Mouse (Mus musculus) mouse embryonic stem cell (cell line): ENCODE data around the gene Slc16a6.
"Not testable (repeated sequence)": the region's sequence is repeated elsewhere in the genome, so short reads cannot be mapped to it uniquely, and the experiment has no call there.

Source experiments
- in situ Hi-C, 2 experiments: fragments of 300-500 bp; cut with MboI; formaldehyde crosslinking; loops; 1 replicate in 1 of 2; 3 replicates in 1 of 2; pipeline ENCODE4 v1.14.3; 2019 to 2020; ENCODE audit warnings: low sequenced_read_pairs in 2 of 2, low pct_unique_long_range_greater_than_20kb in 1 of 2, mixed read lengths in 1 of 2; ENCODE audit not compliant: unreplicated experiment in 1 of 2

Gene Slc16a6

DNA sequence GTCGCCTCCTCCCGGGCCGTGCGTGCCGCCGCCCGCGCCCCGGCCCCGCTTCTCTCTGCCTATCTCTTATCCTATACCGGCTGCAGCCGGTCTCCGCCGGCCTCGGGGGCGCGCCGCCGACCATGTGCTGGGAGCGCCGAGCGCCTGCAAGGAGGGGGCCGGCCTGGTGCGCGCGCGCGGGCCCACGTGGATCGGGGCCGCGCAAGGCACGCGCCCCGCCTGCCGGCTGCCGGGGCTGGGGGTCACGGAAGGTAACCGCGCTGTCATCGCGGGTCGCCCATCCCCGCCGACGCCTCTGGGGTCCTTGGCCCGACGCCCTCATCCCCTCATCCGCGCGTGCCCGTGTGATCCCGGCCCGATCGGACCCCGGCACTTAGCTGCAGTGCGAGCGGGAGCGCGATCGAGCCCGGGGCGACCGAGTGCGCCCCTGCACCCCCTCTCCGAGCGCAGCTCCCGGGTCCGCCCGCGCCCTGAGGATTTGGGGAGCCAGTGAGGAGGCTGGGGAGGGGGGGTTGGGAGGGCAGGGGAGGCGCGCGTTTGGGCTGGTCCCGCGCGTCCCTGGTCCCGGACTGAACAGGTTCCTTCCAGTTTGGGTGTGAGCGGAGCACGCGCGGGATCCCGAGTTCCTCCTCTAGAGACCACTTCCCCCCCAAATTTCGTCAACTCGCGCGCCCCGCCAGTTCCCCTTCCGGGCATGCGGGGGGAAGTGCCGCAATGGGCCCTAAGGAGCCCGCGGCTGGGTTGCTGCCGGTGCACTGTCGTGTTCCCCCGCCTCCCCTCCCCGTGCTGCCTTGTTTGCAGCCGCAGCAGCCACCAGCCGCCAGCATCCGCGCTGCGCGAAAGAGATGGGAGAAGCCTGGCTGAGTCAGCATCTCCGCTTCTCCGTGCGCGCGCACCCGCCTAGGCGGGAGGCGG is at the start of gene Slc16a6, which contains the start of gene Arsg:
TSS of gene Slc16a6 (minus strand) at position 428 of the 915 bp plus-strand sequence.
TSS of gene Arsg (plus strand) at position 204 of the 915 bp plus-strand sequence.
- in situ Hi-C loops = no loop called here

DNA sequence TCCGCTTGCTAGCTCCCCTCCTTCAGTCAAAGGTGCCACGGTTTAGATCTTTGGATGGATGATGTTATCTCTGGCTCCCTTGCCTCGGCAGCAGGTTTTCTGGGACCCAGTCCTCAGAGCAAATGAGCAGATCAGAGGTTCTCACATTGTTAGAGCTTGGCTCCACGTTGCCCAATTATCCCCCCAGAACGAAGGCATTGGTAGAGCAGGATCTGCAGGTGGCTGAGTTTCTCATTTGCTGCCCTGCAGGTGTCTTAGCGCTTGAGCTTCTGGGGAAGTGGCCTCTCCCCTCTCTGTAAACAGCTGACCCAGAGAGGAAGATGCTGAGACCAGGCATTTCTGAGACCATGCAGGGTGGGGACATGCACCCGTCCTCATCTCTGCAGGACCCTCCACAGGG is 47.6 kb upstream of the Slc16a6 start:
- in situ Hi-C loops = no loop called here

DNA sequence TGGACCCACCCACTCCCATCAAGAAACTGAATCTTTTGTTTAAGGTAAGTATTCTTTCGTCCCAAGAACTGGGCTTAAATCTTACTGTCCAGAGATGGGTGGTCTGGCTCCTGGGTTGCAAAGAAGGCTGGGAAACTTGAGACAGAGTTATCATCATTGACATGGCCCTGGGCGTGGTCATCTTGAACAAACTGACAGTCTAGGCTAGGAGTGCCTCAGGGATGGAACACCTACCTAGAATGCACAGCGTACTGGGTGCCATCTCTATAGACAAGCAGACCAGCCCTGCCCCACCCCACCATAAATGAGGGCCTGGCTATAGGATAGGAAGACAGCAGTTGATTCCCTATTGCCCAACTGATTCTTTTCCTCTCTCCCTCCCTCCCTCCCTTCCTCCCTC is 44.4 kb upstream of the Slc16a6 start:
- in situ Hi-C loops = no loop called here

DNA sequence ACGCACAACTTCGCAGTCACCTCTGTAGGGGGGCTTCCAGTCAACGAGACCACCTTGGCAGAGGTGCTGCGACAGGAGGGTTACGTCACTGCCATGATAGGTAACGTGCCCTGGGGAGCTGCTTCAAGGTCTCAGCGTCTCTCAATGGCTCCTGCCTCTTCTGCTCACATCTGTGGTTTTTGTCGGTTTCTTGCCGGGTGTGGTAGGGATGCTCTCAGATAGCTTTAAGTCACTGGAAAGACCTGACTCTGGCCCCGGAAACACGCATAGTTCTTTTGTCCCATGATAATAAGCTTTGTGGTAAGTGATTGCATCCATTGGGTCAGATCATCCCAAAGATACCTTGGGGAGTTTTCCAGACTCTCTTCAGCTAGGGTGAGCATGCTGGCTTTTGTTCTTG is 43.9 kb upstream of the Slc16a6 start:
- in situ Hi-C loops = no loop called here

DNA sequence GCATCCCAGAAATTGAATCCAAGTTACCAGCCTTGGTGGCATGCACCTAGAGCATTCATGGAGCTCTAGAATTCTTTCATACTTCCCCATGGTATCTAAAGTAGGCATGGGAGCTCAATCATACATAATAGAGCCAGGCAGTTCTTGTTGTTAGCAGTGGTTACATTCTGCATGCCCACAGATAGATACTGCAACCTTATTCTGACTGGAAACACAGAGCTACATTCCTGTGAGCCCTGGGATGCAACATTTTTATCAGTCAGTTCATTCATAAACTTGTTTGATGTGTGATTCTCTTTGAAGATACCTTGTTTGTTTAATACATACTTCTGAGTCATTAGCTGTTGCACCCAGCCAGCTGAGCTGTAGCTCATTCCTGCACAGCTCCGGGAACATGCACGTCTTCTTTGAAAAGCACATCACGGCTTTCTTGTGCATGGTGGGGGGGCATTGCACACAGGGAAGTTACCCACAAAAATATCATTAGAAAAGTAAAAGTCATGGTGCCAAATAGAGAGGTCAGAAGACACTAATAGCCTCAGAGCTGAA is 40.7 kb upstream of the Slc16a6 start:
- in situ Hi-C loops = no loop called here

DNA sequence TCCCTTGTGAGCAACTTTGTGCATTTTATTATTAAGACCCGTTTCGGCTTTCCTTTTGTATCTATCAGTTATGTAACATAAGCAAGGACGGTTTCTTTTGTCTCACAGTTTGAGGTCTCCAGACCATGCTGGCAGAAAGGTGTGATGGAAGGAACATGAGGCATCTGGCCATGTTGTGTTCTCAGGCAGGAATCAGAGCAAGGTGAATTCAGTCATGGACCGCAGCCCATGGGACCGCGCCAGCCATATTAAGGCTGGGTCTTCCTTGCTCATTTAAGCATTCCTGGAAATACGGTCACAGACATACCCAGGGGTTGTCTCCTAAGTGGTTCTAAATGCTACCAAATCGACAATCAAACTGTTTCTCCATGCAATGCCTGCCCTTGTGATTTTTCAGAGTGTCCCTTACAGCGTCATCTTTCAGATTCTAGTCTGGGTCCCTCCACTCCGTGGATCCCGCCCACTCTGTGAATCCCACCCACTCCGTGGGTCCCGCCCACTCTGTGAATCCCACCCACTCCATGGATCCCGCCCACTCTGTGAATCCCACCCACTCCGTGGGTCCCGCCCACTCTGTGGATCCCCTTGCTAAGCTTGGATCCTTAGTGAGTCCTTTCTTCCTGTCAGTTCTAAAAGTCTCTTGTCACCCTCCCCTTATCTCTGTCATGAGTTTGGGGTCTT is 39.7 kb upstream of the Slc16a6 start:
- in situ Hi-C loops = no loop called here

DNA sequence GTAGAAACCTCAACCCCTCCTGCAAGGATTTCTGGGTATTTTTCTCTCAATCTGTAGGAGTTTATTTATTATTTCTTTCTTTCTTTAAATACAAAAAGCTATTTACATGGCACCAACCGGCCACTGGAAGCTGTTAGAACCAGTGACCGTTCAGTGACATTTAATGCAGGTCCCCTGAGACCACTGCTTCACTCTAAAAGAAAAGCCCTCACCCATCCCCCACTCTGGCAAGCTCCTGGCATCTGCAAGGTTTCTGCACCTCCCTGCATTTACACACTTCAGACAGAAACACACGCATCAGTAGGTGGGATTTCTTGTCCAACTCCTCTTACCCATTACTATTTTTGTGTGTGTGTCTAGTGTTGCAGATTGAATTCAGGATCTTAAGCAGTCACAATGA is 33.7 kb upstream of the Slc16a6 start:
- in situ Hi-C loops = no loop called here

DNA sequence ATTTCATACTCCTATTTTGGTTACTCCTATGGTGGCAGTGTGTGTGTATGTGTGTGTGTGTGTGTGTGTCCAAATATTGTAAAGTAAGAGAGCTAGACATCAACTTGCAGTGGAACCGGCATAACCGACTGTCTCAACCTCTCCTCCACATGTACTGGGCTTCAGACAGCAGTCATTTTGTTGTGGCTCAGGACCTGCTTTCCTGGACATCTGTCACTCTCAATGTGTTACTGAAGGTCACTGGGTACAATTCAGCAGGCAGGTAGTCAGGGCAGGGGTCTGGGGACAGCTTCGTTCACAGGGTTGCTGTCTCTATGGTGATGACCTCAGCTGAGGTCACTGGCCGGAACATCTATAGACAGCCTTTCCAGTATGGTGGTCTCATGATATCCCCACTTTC is 32.4 kb upstream of the Slc16a6 start:
- in situ Hi-C loops = no loop called here

DNA sequence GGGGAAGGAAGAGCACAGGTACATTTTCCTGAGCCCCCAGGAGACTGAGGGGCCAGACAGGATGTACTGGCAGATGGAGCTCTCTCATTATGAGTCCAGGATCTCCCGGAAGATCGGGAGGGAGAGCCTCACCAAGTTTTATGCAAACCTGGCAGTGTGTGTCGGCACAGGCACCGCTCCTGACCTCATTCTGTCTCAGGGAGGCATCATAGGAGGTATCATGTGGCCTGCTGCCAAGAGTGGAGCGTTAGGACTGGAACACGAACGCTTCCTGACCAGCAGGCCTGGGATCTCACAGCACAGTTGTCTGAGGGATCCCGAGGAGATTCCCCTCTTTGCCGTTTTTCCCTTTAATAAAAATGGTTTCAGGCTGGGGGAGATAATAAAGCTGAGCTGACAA is 31.6 kb upstream of the Slc16a6 start:
- in situ Hi-C loops = no loop called here

DNA sequence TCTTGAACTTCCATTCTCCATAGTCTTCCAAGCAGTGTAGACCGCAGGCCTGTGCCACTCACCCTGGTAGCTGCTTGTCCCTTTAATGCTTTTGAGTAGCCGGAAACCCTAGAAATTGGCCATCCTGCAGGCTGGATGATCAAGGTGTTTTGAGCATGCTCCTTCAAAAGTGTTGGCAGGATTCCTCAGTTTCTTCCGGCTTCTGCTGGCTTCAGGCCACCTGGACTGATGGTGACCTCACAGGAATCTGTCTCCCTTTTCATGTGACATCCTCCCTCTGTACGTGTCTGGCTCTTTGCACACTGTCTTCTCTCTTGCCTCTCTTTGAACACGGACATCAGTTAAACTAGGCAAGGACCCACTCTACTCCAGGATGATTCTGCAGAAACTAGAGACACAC is 26.8 kb upstream of the Slc16a6 start:
- in situ Hi-C loops = no loop called here

DNA sequence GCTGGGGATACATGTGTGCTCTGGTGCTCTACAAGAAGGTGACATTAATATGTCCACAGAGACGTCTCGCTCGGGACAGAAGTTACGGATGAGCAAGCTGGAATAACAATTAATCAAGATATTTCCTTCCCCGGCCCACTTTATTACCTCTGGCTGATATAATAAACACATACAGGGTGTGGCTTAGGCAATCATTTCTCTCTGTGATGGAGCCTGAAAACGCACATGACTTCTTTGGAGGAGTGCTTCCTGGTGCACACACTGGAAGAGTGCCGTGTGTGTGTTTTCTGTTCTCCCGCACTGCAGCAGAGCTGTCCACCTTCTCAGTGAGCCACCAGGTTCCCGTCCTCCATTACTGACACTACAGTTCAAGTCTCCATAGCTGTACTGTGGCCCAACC is 24.6 kb upstream of the Slc16a6 start:
- in situ Hi-C loops = no loop called here

DNA sequence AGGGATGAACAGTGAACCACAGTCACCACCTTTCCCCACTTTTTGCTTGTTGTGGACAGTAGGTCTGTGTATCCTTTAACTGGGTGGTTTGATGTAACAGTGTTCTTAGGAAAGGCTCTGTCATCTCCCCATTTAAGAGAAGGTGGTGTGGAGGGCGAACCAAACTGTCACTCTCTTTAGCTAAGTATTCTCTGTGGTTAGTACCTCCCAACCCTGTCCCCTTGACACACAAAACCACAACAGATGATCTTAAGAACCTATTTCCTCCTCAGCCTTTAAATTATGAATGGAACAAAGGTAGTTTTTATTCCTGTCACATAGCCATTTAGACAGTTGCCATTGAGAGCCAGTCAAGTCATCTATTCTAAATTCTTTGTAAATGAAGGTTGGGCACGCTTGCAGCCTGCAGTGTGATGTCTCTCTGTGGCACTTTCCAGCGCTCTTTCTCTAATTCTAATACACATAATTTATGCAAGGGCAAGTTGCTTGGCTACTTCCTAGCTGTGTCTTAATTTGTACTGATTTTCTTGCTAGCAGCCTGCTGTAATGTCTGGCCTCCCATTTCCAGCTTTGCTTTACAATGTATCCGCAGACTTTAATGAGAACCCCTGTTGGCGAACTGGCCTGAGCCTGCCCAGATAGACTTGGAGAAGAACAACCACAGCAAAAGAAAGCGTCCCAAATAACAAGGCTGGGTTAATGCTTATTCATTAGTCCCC is 23.8 kb upstream of the Slc16a6 start:
- in situ Hi-C loops = no loop called here

DNA sequence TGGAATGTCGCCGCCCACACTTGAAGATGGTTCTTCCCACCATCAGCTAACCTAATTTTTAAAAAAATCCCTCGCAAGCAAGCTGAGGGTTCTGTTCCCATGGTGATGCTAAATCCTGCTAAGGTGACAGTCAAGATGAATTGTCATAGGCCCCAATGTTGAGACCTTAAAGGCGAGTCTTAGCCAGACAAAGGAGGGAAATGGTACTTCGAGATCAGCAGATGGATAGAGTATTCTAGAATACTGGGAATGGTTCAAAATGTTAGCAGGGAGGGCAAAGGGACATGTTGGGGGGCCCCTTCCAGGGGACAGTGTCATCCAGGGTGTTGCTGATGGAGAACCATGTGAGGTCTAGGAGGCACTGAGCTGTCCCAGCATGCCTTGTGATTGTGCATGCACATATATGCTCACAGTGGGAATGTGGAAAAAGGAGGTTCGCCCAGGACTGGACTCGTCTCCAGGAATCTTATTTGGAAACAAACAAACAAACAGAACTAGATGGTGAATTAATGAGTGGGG is 23.1 kb upstream of the Slc16a6 start:
- in situ Hi-C loops = no loop called here

DNA sequence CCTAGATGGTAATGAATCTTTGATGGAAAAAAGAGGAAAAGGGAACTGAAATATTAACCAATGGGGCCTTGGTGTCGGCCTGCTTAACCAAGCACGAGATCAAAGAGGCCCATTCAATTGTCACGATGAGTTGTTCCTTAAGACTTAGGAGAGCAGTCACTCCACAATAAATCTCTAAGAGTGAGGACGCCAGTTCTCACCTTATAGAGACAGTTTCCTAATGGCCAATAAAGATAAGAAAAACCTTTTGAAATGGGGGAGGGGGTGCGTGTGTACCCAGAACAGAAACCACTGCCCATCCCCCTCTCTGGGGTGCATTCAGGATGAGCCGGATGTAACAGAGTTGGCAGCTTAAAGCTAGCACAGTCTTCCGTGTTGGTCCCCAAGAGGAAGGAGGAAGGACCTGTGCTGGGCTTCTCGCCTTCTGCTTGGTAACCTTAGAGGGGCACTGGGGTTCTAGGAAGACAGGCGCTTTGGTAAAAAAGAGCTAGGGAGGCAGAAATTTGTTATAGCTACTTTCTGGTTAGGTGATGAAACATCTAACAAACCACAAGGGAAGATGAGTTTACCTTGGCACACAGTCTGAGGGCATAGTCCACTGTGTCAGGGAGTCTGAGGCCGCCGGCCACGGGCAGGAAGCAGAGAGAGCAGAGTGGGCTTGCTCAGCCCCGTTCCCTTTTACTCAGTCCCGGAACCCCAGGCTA is 22.5 kb upstream of the Slc16a6 start:
- in situ Hi-C loops = no loop called here

DNA sequence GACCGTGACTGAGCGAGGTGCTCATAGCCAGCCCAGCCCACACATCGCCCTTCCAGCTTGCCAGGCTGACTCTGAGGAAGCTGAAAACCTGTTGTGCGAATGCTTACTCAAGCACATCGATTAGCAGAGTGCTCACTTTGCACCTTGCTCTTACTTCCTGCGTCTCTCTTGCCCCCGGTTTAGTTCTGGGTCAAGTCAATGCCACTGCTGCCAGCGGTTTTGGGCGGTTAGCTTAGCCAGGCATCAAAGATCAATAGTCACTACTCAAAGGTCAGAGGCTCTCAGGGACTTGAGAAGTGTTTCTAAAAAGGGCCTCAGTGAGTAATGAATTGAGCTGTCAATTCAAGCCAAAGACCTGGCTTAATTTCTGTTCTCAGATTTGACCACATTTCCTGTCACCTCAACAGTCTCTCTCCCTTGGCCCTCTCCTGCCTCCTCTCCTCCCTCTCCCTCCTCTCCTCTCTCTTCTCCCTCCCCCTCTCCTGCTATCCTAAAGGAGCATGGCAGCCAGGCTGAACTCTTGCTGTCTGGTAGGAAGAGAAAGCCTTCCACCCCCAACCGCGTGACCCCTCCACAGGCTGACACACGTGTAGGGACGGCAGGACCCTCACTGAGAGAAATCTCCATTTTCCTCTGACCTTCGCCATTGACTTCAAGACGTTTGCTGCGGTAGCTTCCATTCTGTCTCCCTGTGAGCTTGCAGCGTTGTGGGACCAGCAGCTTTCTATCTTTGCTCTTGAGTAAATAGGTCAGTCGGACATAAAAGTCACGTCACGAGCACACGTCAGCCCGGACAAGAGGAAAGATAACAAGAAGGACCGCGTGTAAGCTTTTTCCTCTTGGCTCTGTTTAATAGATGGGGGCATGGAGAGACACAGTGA is 21.7 kb upstream of the Slc16a6 start:
- in situ Hi-C loops = no loop called here

DNA sequence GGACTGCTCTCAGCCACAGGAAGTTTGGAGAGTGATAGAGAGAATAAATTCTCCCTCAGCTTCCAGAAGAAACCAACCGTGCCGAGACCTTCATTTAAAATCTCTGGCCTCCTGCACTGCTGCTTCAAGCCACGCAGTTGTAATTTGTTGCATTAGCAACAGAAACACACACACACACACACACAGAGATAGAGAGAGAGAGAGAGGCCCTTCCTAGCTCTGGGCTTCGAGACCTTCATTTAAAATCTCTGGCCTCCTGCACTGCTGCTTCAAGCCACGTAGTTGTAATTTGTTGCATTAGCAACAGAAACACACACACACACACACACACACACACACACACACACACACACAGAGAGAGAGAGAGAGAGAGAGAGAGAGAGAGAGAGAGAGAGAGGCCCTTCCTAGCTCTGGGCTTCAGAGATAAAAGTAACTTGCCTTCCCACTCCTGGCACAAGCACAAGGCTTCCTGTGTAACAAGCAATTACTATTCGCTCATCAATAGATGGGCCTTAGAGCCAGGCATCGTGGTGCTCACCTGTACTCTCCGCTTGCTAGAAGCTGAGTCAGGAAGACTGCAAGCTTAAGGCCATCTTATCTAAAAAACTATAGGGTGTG is 19.6 kb upstream of the Slc16a6 start:
- in situ Hi-C loops = not testable (repeated sequence)

DNA sequence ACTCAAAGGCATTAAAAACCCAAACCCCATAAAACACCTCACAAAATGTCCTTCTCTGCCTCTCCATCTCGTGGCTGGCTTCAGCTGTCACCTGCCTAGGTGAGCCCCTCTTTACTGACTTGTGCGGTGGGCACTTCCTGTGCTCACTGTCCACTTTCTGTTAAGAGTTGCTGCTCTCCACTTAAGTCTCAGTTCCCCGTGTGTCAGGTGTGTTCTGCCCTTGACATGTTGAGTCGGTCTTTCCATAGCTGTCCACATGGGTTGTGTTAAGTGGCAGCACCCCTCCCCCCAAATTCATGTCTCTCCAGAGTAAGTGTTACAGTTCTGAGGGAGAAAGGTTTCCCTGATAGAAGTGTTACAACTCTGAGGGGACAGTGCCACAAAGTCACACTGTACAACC is 18.4 kb upstream of the Slc16a6 start:
- in situ Hi-C loops = no loop called here
